Mouse (Mus musculus): Measurements from ENCODE around the gene Tshz2.

Gene Tshz2

GRCm38 (mm10) chr2:170103852-170104251 lies 471.0 kb downstream of the Tshz2 start:
- DNase-seq (ENCODE audit: low spot score in 2 of 2), result peak; percentile 49 to 50

DNA sequence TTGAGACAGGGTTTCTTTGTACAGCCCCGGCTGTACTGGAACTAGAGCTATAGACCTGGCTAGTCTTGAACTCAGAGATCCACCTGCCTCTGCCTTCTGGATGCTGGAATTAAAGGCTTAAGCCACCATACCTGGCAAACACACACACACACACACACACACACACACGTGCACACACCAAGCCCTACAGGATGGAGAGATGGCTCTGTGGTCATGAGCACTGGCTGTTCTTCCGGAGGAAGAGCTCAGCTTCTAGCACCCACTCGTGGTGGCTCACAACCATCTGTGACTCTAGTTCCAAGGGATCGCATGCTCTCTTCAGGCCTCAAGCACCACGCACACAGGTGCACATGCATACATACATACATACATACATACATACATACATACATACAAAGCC lies 471.6 kb downstream of the Tshz2 start:
- DNase-seq (ENCODE audit: low spot score in 2 of 2), result no peak

DNA sequence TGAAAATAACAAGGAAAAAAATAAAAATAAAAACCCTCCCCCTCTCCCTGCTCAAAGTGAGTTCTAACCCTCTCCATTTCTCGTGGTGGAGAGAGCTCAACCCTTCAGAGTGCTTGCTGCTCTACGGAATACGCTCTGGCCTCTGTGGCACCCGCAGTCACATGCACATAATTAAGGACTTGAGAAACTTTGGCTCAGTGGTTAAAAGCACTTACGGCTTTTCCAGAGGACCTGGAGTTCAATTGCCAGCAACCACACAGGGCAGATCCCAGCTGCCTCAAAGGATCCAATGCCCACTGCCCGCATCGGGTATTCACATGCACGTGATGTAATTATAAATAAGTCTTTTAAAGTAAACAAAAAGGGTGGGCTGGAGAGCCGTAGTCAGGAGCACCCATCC lies 473.2 kb downstream of the Tshz2 start:
- no peak for DNase-seq (ENCODE audit: low spot score in 2 of 2)

DNA sequence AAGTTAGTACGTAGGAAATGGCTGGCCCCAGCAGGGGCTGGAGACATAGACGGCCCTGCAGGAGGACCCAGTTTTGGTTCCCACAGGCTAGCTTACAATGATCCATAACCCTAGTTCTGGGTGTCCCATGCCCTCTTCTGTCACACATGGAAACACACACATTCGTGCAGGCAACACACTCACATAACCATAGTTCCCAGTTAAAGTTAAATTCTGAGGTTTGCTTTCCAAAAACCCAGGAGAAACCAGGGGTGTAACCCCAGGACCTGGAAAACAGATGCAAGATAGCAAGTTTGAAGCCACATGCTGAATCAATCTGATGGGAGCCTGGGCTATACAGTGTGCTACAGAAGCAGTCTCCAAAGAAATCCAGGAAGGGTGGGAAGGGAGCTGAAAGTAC lies 475.0 kb downstream of the Tshz2 start:
- no peak for DNase-seq (ENCODE audit: low spot score in 2 of 2)

GRCm38 (mm10) chr2:170109528-170109927 lies 476.7 kb downstream of the Tshz2 start:
- DNase-seq (ENCODE audit: low spot score in 2 of 2), result no peak

GRCm38 (mm10) chr2:170110306-170110705 lies 477.5 kb downstream of the Tshz2 start:
- no peak for DNase-seq (ENCODE audit: low spot score in 2 of 2)

- peak; percentile 54 to 72 for DNase-seq (ENCODE audit: low spot score in 2 of 2)
These were observed 484.0 kb downstream of the Tshz2 start for GRCm38 (mm10) chr2:170116704-170117281.

DNA sequence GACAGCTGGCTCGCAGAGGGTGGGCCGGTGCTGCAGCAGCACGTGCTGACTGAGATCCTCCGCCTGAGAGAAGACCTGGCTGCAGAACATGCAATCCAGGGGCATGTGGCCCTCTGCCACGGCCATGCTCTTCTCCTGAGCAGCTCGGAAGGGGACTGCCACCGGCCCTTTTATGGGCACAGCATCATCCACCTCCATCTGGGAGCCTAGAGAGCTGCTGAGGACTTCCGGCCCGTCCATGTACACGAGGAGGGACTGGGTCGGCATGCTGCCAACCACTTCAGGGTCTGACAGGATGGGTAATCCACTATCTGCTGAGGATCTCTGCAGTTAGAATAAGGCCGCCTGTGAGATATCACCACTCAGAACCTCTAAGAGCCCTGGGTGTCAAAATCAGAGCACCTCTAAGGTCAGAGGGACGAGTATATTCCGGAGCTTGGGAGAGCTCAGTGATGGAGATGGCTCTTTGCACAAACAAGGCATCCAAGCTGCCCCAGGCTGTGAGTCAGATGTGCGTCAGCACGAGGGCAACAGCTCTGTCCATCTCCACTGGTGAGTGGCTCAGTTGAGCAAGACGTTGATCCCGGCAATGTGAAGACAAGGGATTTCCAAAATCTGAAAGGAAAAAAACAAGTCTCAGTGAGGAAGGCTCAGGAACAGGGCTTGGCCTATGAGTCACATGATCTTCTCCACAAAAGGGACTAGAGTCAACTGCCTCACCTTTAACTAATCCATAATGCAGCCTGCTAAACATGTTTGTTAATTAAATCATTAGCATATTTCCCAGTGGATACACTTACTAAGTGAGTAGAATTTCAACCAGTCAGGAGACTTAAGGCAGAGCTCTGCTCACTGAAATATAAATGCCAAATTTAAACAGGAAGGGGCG lies 487.6 kb downstream of the Tshz2 start:
- no peak for DNase-seq (ENCODE audit: low spot score in 2 of 2)

All from spleen, postnatal 36 days (tissue).